17 mouse cellular contexts compared by ENCODE assay signal in the genomic region with DNA sequence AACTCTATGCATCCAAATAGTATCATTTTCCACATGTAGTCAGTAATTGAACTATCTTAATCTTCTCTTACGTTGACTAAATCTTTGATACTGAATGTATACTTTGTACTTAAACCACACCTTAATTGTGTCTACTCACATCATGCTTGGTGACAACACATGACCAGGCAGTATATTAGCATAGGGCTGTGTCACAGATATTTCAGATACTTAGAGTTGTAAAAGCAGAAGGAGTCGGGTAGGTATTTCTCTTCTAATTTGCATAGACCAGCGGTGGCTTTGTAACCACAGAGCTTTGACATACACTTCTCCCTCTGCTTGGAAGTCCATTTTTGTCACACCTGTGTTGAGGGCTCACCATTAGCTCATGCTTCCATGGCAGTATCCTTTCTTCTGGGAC.
"Had no signal": no experiment of that assay in that cellular context is flagged by ENCODE, and none has a peak within 500 bp of the region (broad histone marks: within the 10 kb centered on the region; RNA-seq: fewer than 3 reads in every experiment).

No protein-coding gene starts in this region.

- H3K4me2 ChIP-seq: limb, embryonic 12.5 days; neural tube, embryonic 15.5 days had no signal

- H3K4me3 ChIP-seq: left cerebral cortex, adult 2 months; limb, embryonic 12.5 days; midbrain, embryonic 10.5 days; myocyte; neural tube, embryonic 15.5 days had no signal

- DNase-seq: kidney, adult 8-10 months; kidney, postnatal 36 days; liver; lung, adult 2 months; lung, postnatal 36 days; midbrain, embryonic 14.5 days; right cerebral cortex, adult 18-20 months; spleen, adult 18-20 months; thymus, postnatal 4 days had no signal

- H3K9ac ChIP-seq: limb, embryonic 12.5 days; liver, embryonic 14.5 days; neural tube, embryonic 15.5 days had no signal

- H3K9me3 ChIP-seq: limb, embryonic 12.5 days; midbrain, embryonic 10.5 days; neural tube, embryonic 15.5 days had no signal

- H3K27ac ChIP-seq: kidney, postnatal 0 days; left cerebral cortex, adult 2 months; limb, embryonic 12.5 days; liver, embryonic 14.5 days; midbrain, embryonic 10.5 days; neural tube, embryonic 15.5 days had no signal

- H3K27me3 ChIP-seq: limb, embryonic 12.5 days; neural tube, embryonic 15.5 days had no signal

- H3K36me3 ChIP-seq: limb, embryonic 12.5 days; midbrain, embryonic 10.5 days; neural tube, embryonic 15.5 days had no signal

- ATAC-seq: lung, postnatal 0 days had no signal
